Mouse (Mus musculus) embryonic stem cell, embryonic (primary cell): ENCODE results near the gene Tlr9.

Experiments used
- CTCF ChIA-PET, 4 experiments: fragments of 300-600 bp in 2 of 4; fragments of 350-600 bp in 2 of 4; sonication (Branson Sonifier 250); formaldehyde crosslinking; loops; one replicate each; lab custom pipeline; 2022; ENCODE audit warnings: inconsistent platforms in 2 of 4; lab: Charles Lee
- POLR2A ChIA-PET, 4 experiments: fragments of 300-600 bp in 2 of 4; fragments of 350-600 bp in 2 of 4; sonication (Branson Sonifier 250); formaldehyde crosslinking; loops; one replicate each; lab custom pipeline; 2022; ENCODE audit warnings: antibody characterized with exemption in 4 of 4, inconsistent platforms in 1 of 4; lab: Charles Lee

The Tlr9 gene

DNA sequence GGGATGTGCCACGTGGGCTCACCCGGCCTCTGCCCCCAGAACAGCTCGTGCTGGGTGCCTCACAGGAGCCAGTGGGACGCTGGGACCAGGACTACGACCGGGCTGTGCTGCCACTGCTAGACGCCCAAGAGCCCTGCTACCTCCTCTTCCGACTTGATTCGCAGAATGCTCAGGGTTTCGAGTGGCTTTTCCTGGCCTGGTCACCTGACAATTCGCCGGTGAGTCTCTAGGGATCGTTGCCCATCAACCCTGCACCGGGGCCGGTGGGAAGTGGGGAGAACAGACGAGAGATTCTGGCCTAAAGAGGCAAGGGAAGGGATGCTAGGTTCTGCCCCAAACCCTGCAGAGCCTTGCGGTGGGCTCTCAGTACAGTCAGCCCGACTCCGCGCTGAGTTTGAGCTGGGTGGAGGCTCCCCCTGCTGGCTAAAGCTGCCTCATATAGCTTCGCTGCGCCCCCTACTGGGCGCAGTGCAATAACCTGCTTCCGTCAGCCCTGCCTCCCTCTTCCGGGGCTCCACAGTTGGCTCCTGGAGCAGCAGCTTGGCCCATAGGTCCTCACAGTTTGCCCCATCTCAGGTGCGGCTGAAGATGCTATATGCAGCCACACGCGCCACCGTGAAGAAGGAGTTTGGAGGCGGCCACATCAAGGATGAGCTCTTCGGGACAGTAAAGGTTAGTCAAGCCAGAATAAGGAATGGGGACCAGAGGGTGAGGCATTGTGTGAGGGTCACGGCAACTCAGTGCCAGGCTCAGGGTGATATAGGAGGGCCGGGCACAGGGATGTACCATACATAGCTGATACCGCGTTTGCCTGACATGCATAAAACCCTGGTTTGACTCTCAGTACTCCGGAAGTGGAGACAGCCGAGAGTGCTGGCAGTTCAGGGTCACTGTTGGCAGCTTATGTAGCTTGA, 10.5 kb upstream of the Tlr9 start:
- ChIA-PET CTCF (interaction anchor here (0.5 to 3.6 kb wide), 127 partner anchors 8 to 1247 kb away, joined by 3 to 61 read pairs (median 4); partner anchors contain the start of genes Parp3 (in 4 of the 4), Twf2 (in 4 of the 4), Wdr82 (in 3 of the 4) and Glyctk (in 2 of the 4)), POLR2A (interaction anchor here (0.6 to 5.5 kb wide), 109 partner anchors 9 to 1838 kb away, joined by 3 to 203 read pairs (median 4); partner anchors contain the start of genes Twf2 (in 4 of the 4), Acy1 (in 3 of the 4), Poc1a (in 3 of the 4) and Wdr82 (in 3 of the 4))

- POLR2A ChIA-PET: interaction anchor here (0.6 to 5.5 kb wide), 65 partner anchors 8 to 571 kb away, joined by 3 to 203 read pairs (median 6); partner anchors contain the start of genes Acy1 (in 3 of the 4), Twf2 (in 3 of the 4), Wdr82 (in 3 of the 4) and Dusp7 (in 2 of the 4)
These were observed 9.8 kb upstream of the Tlr9 start for GRCm38 (mm10) chr9:106212594-106212981.

GRCm38 (mm10) chr9:106215341-106216125, 6.9 kb upstream of the Tlr9 start:
- CTCF ChIA-PET: interaction anchor here (0.6 to 1.7 kb wide), 6 partner anchors 10 to 552 kb away, joined by 3 to 6 read pairs (median 4); partner anchors contain the start of gene Twf2 (in 1 of the 4)
- POLR2A ChIA-PET: interaction anchor here in 1 of 4 experiments (0.8 to 2.2 kb wide), 5 partner anchors 9 to 217 kb away, joined by 3 to 7 read pairs (median 4); partner anchors contain the start of gene Twf2

More at GRCm38 (mm10) chr9:106212594-106212981, 9.8 kb upstream of the Tlr9 start:
- CTCF ChIA-PET: interaction anchor here (0.6 to 3.6 kb wide), 91 partner anchors 9 to 560 kb away, joined by 3 to 61 read pairs (median 6); partner anchors contain the start of genes Twf2 (in 4 of the 4), Wdr82 (in 3 of the 4), Glyctk (in 2 of the 4) and Parp3 (in 2 of the 4)

DNA sequence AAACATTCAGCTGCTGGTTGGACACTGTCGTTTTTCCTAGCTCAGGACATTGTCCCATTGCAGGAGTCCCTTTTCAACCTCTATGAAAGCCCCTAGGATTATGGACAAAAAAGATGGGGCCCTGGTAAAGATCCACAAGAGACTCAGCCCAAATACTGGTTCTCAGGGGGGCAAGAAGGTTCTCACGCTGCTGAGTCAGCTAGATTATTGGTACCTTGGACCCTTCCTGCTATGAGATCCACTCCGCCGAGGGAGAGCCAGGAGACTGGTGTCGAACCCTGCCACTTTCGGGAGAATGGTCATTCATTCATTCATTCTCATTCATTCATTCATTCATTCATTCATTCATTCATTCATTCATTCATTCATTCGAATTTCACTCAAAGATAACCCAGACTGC, 5.4 kb upstream of the Tlr9 start:
- ChIA-PET CTCF (interaction anchor here in 3 of 4 experiments (0.7 to 1.7 kb wide), 6 partner anchors 9 to 205 kb away, joined by 3 to 4 read pairs (median 4); partner anchors contain the start of genes Poc1a (in 1 of the 3) and Twf2 (in 1 of the 3)), POLR2A (interaction anchor here in 3 of 4 experiments (0.6 to 2.2 kb wide), 8 partner anchors 8 to 47 kb away, joined by 3 to 7 read pairs (median 3); partner anchors contain the start of genes Wdr82 (in 2 of the 3) and Twf2 (in 1 of the 3))

GRCm38 (mm10) chr9:106220894-106221523, 1.4 kb upstream of the Tlr9 start:
- POLR2A ChIA-PET: interaction anchor here in 2 of 4 experiments (0.8 to 2.5 kb wide), 5 partner anchors 9 to 24 kb away, joined by 3 to 6 read pairs (median 3); no protein-coding TSS in a partner anchor
- CTCF ChIA-PET: interaction anchor here (0.6 to 4.7 kb wide), 7 partner anchors 9 to 256 kb away, joined by 3 to 34 read pairs (median 4); no protein-coding TSS in a partner anchor

DNA sequence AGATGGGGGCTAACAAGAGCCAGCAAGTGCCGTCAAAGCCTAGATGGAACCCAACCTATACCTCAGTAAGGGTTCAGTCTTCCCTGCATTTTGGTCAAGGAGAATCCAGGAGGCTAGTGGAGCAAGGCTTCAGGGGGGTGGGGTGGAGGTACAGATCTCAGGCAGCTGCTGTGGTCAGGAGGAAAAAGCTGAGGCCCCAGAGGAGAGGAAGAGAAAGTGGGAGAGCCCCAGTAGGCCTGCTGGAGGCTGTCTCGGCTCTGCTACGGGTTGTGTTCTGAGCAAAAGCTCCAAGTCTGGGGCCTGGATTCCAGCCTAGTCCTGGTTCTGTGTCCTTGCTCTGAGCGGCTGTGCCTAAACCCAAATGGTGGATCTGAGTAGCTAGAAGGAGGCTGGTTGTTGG, 596 bp downstream of the Tlr9 start:
- CTCF ChIA-PET: interaction anchor here in 2 of 4 experiments (4.4 to 4.7 kb wide), 2 partner anchors 11 kb away, joined by 19 to 34 read pairs; no protein-coding TSS in a partner anchor
- POLR2A ChIA-PET: interaction anchor here in 3 of 4 experiments (0.8 to 6.7 kb wide), 4 partner anchors 10 to 51 kb away, joined by 3 to 46 read pairs (median 4); no protein-coding TSS in a partner anchor

DNA sequence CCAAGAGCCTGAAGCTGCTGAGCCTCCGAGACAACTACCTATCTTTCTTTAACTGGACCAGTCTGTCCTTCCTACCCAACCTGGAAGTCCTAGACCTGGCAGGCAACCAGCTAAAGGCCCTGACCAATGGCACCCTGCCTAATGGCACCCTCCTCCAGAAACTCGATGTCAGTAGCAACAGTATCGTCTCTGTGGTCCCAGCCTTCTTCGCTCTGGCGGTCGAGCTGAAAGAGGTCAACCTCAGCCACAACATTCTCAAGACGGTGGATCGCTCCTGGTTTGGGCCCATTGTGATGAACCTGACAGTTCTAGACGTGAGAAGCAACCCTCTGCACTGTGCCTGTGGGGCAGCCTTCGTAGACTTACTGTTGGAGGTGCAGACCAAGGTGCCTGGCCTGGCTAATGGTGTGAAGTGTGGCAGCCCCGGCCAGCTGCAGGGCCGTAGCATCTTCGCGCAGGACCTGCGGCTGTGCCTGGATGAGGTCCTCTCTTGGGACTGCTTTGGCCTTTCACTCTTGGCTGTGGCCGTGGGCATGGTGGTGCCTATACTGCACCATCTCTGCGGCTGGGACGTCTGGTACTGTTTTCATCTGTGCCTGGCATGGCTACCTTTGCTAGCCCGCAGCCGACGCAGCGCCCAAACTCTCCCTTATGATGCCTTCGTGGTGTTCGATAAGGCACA, 3.2 kb downstream of the Tlr9 start:
- CTCF ChIA-PET: interaction anchor here (0.6 to 4.4 kb wide), 10 partner anchors 9 to 304 kb away, joined by 3 to 34 read pairs (median 4); partner anchors contain the start of genes Parp3 (in 1 of the 4), Rrp9 (in 1 of the 4) and Wdr82 (in 1 of the 4)
- POLR2A ChIA-PET: interaction anchor here (0.6 to 6.7 kb wide), 31 partner anchors 9 to 251 kb away, joined by 3 to 46 read pairs (median 4); partner anchors contain the start of genes Twf2 (in 3 of the 4), Parp3 (in 1 of the 4), Rpl29 (in 1 of the 4) and Wdr82 (in 1 of the 4)

- ChIA-PET CTCF (interaction anchor here (0.6 to 4.4 kb wide), 10 partner anchors 10 to 303 kb away, joined by 3 to 34 read pairs (median 4); partner anchors contain the start of genes Parp3 (in 1 of the 4), Rrp9 (in 1 of the 4) and Wdr82 (in 1 of the 4)), POLR2A (interaction anchor here (0.6 to 6.7 kb wide), 26 partner anchors 9 to 251 kb away, joined by 3 to 46 read pairs (median 4); partner anchors contain the start of genes Twf2 (in 3 of the 4), Parp3 (in 1 of the 4), Rpl29 (in 1 of the 4) and Wdr82 (in 1 of the 4))
These were observed 3.8 kb downstream of the Tlr9 start for GRCm38 (mm10) chr9:106226151-106226682.

DNA sequence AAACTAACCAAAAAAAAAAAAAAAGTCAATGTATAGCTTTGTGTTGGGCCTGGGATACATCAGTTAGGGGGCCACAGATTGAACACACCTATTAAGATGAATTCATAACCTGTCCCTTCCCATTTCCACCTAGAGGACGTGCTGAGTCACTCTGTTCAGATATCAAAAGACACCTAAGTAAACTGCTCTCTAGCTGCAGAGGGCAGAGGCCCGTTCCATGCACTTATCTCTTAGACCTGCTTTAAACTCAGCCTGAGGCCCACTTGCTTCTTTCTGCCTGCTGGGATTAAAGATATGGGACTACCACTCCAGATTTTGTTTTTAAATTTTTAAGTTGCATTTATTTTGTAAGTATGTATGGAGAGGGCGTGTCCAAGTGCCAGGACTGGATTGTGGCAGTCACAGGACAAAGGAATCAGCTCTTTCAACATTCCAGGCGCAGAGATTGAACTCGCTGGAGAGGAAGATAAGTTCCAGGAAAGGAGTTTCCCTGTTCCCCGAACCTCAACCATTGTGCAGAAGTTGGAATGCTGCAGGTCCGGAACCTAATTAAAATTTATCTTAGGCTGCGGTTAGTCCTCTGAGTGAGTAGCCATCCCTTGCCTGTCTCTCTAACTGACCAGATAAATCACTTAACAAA, 5.5 kb downstream of the Tlr9 start:
- CTCF ChIA-PET: interaction anchor here in 3 of 4 experiments (0.6 to 4.0 kb wide), 6 partner anchors 16 to 249 kb away, joined by 3 to 34 read pairs (median 4); partner anchors contain the start of genes Parp3 (in 1 of the 3) and Poc1a (in 1 of the 3)
- POLR2A ChIA-PET: interaction anchor here in 3 of 4 experiments (0.7 to 6.7 kb wide), 16 partner anchors 10 to 332 kb away, joined by 3 to 46 read pairs (median 5); partner anchors contain the start of genes Wdr82 (in 2 of the 3), Rpl29 (in 1 of the 3) and Twf2 (in 1 of the 3)

- CTCF ChIA-PET: interaction anchor here (0.6 to 2.6 kb wide), 25 partner anchors 8 to 1605 kb away, joined by 3 to 21 read pairs (median 4); partner anchors contain the start of genes Parp3 (in 1 of the 4), Poc1a (in 1 of the 4) and Twf2 (in 1 of the 4)
- POLR2A ChIA-PET: interaction anchor here in 3 of 4 experiments (0.7 to 2.6 kb wide), 11 partner anchors 9 to 199 kb away, joined by 3 to 7 read pairs (median 4); partner anchors contain the start of genes Rpl29 (in 1 of the 3), Twf2 (in 1 of the 3) and Wdr82 (in 1 of the 3)
These were observed 7.8 kb downstream of the Tlr9 start for GRCm38 (mm10) chr9:106230051-106230733.

DNA sequence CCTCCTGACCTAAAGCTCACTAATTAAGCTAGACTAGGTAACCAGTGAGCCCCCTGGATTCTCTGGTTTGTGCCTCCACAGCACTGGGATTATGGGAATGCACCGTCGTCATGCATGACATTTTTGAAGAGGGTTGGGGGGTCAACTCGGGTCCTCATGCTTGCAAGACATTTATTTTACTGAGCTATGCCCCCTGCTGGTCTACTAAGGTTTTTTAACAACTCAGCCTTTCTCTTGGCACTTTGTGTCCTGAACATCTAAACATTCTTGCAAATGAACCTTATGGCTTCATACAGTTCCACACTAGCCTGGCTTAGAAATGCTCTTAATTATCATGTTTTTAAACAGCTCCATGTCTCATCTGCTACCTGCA, 8.3 kb downstream of the Tlr9 start:
- POLR2A ChIA-PET: interaction anchor here in 3 of 4 experiments (0.7 to 2.6 kb wide), 9 partner anchors 9 to 159 kb away, joined by 3 to 7 read pairs (median 4); partner anchors contain the start of genes Twf2 (in 1 of the 3) and Wdr82 (in 1 of the 3)
- CTCF ChIA-PET: interaction anchor here (0.6 to 2.6 kb wide), 23 partner anchors 9 to 1605 kb away, joined by 3 to 21 read pairs (median 4); partner anchors contain the start of genes Parp3 (in 1 of the 4), Poc1a (in 1 of the 4) and Twf2 (in 1 of the 4)

DNA sequence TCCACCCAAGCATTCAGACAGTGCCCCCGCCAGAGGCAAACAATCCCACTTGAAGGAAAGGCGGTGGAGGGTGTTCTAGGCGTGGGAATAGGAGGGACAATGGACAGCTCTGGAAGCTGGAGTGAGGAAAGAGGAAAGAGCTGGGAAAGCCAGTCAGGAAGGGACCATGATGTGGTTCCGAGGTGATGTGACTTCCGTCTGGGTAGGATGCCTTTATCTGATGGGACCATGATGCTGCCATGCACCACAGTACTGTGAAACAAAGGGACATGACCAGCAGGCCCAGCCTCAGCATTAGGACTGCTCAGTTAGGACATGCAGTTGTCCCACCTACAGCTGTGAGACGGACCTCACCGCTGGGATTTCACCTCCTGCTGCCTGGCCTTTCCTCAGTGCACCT, 8.8 kb downstream of the Tlr9 start:
- CTCF ChIA-PET: interaction anchor here (0.6 to 2.6 kb wide), 20 partner anchors 9 to 246 kb away, joined by 3 to 21 read pairs (median 3); partner anchors contain the start of genes Parp3 (in 1 of the 4), Poc1a (in 1 of the 4) and Twf2 (in 1 of the 4)
- POLR2A ChIA-PET: interaction anchor here in 3 of 4 experiments (0.7 to 1.9 kb wide), 7 partner anchors 8 to 159 kb away, joined by 3 to 4 read pairs (median 4); partner anchors contain the start of genes Twf2 (in 1 of the 3) and Wdr82 (in 1 of the 3)

DNA sequence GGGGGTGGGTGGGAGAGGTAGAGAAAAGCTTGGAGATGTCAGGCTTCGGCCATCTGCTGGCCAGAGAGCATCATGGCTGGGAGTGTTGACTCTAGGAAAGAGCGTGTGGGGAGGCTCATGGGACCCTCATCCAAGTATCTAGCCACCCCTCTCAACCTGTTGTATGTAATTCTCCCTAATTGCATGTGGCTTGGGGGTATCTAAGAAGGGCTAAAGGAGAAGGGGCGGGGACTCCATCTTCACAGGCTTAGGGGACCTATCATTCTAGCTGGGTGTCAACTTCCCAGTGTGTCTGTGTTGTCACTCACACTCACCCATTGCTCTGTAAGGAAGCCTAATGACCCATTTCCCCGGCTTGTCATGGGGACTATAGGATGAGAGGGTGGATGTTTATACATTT, 9.4 kb downstream of the Tlr9 start:
- ChIA-PET CTCF (interaction anchor here (0.6 to 2.6 kb wide), 13 partner anchors 9 to 245 kb away, joined by 3 to 21 read pairs (median 7); partner anchors contain the start of genes Parp3 (in 1 of the 4), Poc1a (in 1 of the 4) and Twf2 (in 1 of the 4)), POLR2A (interaction anchor here in 1 of 4 experiments (0.6 to 1.4 kb wide), 4 partner anchors 18 to 1981 kb away, joined by 3 to 5 read pairs (median 4); no protein-coding TSS in a partner anchor)
